Mouse (Mus musculus): ENCODE results near the gene Tfdp2.
"Not testable (repeated sequence)": the region's sequence is repeated elsewhere in the genome, so short reads cannot be mapped to it uniquely, and the experiment has no call there.

Gene Tfdp2

GRCm38 (mm10) chr9:96195885-96196622 lies at the start of gene Tfdp2:
Tfdp2 (plus strand) TSS chr9:96196275.
- peak; percentile 89 for DNase-seq (ENCODE audit: low spot score)

- DNase-seq (ENCODE audit: low spot score), result no peak
Measured at GRCm38 (mm10) chr9:96152801-96153200, 43.3 kb upstream of the Tfdp2 start.

GRCm38 (mm10) chr9:96158431-96158830 lies 37.6 kb upstream of the Tfdp2 start:
- DNase-seq (ENCODE audit: low spot score), result no peak

- no peak for DNase-seq (ENCODE audit: low spot score)
Measured at GRCm38 (mm10) chr9:96159047-96159446, 37.0 kb upstream of the Tfdp2 start.

GRCm38 (mm10) chr9:96160767-96161166 lies 35.3 kb upstream of the Tfdp2 start:
- DNase-seq (ENCODE audit: low spot score), result no peak

GRCm38 (mm10) chr9:96162421-96162820 lies 33.7 kb upstream of the Tfdp2 start:
- DNase-seq (ENCODE audit: low spot score), result no peak

GRCm38 (mm10) chr9:96163443-96163842 lies 32.6 kb upstream of the Tfdp2 start:
- DNase-seq (ENCODE audit: low spot score), result no peak

DNA sequence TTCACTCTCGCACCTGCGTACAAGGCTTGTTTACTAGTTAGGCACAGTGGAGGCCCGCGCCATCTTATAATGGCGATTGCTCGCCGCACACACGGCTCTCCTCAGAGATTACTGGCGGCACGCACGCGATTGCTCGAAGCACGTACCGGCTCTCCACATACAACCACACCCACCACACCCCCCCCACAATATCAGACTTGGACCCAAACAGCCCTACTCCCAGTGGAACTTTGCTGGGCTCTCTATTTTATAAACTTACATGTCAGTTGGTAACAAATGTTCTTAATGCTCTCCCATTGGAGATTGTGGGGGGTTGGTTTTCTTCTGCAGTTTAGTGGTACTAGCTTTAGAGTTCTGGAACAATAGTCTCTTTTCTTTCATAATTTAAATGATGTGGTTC lies 32.1 kb upstream of the Tfdp2 start:
- DNase-seq (ENCODE audit: low spot score), result not testable (repeated sequence)

- peak; percentile 74 for DNase-seq (ENCODE audit: low spot score)
Measured at GRCm38 (mm10) chr9:96167168-96167585, 28.9 kb upstream of the Tfdp2 start.

DNA sequence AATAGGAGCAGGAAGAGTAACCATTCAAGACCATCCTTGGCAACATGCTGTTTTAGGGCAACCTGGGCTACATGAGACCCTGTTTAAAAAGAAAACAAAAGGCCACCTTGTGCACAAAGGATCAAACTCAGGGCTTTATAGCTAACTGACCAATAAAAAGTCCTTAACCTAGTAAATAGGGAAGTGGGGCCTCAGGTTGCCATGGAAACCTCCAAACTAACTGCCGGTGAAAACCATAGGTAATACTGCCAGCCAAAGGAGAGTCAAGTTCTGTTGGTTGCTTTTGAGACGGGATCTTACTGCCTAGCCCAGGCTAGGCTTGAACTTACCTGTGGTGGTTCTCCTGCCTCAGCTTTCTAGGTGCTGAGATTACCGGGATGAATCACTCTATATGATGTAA lies 25.5 kb upstream of the Tfdp2 start:
- DNase-seq (ENCODE audit: low spot score), result no peak

GRCm38 (mm10) chr9:96184909-96185308 lies 11.2 kb upstream of the Tfdp2 start:
- DNase-seq (ENCODE audit: low spot score), result no peak

GRCm38 (mm10) chr9:96186701-96187100 lies 9.4 kb upstream of the Tfdp2 start:
- DNase-seq (ENCODE audit: low spot score), result no peak

DNA sequence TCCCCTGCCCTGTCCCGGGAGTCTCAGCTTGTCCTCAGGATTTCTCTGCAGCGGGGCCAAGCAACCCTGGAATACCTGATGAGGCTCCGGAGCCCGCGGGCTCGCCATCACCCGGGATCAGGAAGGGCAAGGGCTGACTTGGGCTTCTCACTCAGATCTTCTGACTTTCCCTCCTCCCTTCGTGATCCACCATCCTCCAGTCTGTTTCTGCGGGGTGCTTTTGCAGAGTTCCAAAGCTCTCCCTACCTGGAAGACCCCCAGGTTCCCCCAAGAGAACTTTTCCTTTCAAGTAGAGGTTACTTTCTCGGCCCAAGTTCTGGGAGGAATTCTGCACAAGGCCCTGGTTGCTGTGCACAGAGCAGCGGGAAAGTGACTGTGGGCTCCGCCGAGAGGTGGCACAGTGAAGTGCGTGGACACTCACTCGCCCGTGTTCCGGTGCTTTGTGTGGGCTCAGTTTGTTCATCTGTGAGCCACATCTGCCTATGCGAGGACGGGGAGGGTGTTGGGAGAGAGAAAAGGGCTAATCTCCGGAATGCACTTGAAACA lies 634 bp downstream of the Tfdp2 start:
- peak; percentile 30 for DNase-seq (ENCODE audit: low spot score)

DNA sequence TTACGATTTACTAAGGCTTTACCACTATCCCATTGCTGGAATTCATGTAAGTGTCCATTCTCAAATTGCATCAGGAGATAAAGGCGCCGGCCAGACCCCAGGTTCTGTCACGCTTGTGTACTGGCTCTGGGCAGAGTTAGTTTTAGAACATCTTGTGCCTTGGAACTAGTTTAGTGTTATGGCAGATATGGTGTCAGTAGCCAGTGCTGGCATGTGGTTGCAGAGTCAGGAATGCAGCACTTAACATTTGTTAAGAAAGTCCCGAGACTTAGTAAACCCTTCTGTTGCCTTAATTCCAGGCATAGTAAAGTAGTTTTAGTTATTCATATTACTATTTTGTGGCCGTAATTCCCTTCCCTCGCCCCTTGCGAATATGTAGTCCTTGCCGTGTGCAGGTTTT lies 1.7 kb downstream of the Tfdp2 start:
- DNase-seq (ENCODE audit: low spot score), result no peak

- DNase-seq (ENCODE audit: low spot score), result no peak
Measured at GRCm38 (mm10) chr9:96203663-96204062, 7.6 kb downstream of the Tfdp2 start.

DNA sequence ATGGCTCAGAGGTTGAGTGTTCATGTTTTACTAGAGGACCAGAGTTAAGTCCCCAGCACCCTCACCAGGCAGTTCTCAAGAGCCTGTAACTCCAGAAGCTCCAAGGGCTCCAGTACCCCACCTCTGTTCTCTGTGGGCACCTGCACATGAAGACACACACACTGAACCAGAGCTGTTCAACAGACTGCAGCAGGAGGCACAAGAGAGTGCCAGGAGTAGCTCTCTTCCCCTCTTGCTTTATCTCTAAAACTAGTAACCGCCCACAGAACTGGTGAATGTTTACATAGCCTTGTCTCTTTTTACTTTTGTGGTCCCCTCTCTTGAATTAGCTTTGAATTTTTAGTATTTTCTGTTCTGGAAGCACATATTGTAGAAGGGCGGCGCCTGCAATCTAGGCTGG lies 11.4 kb downstream of the Tfdp2 start:
- DNase-seq (ENCODE audit: low spot score), result no peak

GRCm38 (mm10) chr9:96213036-96213645 lies 17.1 kb downstream of the Tfdp2 start:
- DNase-seq (ENCODE audit: low spot score), result no peak

DNA sequence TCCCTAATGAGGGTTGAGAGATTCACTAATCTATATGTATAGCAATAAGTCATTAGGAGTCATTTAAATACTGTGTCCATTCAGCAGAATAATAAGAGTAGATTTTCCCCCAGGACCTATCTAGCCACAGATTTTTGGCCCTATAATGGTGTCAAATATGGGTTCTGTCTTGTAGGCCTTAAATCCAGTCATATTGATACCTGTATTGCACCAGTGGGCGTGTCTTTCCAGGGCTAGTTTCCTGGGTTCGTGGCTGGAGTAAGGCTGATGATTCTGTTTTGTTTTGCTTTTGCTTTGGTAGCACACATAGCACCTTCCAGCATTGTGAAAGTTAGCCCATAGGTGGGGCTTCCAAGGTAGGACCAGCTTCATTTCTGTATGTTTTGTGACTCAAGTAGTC lies 18.1 kb downstream of the Tfdp2 start:
- DNase-seq (ENCODE audit: low spot score), result no peak

- no peak for DNase-seq (ENCODE audit: low spot score)
Measured at GRCm38 (mm10) chr9:96217299-96217698, 21.2 kb downstream of the Tfdp2 start.

- DNase-seq (ENCODE audit: low spot score), result no peak
Measured at GRCm38 (mm10) chr9:96217799-96218198, 21.7 kb downstream of the Tfdp2 start.

GRCm38 (mm10) chr9:96219114-96219669 lies 23.1 kb downstream of the Tfdp2 start:
- no peak for DNase-seq (ENCODE audit: low spot score)

DNA sequence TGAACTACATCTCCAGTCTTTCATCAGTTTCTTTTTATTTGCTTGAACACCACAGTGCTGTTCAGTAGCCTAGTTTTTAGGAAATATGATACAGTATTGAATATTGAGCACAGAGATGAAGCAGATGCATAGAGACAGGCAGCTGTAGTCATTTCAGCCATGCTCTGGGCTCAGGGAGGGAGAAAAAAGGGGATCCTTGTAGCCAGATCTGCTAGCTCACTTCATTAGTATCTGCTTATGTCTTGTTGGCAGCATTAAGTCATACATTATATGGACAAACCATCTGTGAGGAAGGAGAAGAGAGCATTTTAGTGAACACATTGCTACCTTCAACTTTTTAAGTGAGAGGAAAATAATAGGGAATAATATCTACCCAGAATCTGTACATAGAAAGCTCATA lies 24.3 kb downstream of the Tfdp2 start:
- DNase-seq (ENCODE audit: low spot score), result no peak

GRCm38 (mm10) chr9:96223302-96223701 lies 27.2 kb downstream of the Tfdp2 start:
- no peak for DNase-seq (ENCODE audit: low spot score)

All from ovary, postnatal 14 days (tissue).